Mouse (Mus musculus): ENCODE data around the gene Tmem200a. TPM values are rescaled to one million over a fixed set of nuclear protein-coding genes. Genes with fewer than 3 reads are reported as not detected.
"Not testable (repeated sequence)": the region's sequence is repeated elsewhere in the genome, so short reads cannot be mapped to it uniquely, and the experiment has no call there.

Tmem200a gene
- total RNA-seq, 2 experiments from 2014 or later = 44.3 to 82.1 TPM

DNA sequence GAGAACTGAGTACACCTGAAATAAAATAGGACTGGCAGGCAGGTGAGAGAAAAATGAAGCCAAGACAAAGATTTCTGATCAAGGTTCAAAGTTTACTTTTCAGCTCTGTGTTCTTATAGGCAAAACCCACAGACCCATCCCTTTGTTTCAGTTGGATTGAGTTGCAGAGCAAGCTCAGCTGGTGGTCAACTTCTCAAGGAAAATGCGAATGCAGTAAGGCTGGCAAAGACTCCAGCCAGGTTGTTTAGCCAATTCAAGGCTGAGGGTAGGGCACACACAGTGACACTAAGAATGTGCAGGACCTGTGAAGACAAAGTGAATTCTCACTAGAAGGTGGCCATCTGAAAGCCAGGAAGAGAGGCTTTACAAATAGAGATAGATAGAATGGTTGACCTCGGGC is 94.8 kb downstream of the Tmem200a start:
- no peak for DNase-seq

DNA sequence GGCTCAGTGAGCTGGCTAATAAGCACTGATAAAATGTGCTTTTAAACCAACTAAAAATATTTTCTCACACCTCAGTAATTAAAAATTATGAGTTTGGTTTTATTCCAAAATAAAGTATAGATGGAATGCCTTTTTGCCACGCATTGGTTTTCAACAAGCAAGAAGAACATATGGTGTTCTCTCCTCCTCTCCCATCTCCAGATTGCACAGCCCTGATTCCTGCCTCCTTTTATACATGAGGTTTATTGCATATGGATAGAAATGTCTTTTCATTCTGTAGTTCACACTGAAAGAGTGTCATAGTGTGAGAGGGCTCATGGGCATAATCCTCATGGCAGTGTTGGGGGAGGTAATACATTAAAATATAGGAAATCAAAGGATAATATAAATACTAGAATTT is 96.2 kb downstream of the Tmem200a start:
- DNase-seq = no peak

DNA sequence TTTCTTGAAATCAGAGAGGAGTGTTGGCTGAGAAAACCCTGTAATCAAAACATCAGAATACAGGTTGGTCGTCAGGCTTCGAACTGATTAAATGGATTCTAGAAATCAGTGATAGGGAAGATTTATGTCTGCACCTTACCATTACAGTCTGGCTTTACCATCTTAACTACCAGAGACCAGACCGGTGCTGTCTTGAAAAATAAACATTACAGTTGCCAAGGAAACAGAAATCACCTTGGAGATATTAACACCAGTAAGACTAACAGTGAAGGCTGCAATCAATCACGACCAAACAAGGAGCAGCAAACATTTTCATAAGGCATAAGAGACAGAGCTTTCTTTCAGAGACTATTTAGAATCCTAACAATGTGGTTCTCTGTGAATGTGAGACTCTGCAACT is 116.0 kb downstream of the Tmem200a start:
- no peak for DNase-seq

DNA sequence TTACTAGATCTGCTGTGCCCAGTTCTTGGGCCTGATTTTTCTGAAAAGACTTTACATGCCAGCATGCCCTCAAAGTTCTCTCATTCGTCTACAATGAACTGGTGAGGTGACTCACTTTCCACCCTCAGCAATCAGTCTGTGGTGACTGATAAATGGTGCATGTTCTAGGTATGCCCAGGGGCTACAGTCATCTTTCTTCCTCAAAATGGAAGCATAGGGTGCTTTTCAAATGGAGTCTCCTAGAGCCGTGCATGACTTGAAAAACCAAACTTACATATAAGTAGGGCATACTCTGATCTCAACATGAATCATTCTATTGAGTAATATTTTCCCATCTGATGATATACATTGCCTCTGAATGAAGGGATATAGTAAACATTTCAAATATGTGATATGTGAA is 117.8 kb downstream of the Tmem200a start:
- DNase-seq = no peak

GRCm38 (mm10) chr10:25958762-25959753 is 119.8 kb downstream of the Tmem200a start:
- DNase-seq = no peak

- DNase-seq = no peak
Measured at GRCm38 (mm10) chr10:25954641-25955228, 124.1 kb downstream of the Tmem200a start.

- DNase-seq = no peak
Measured at GRCm38 (mm10) chr10:25952838-25953237, 126.0 kb downstream of the Tmem200a start.

DNA sequence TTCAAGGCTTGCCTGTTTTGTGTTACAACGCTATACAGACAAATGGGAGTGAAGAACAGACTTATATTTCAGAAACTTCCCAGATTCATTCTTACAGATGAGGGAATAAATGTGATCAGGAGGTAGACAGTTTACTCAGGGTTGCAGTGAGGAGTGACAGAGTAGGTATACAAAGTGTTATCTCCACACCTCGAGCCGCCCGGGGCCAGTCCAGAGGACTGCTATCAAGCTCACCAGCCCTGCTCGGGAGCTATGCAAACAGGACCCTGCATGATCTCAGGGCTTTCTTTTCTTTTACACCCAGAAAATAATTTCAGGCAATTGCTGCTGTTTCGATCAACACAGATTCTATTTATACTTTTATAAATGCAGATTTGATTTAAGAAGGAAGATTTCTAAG is 126.7 kb downstream of the Tmem200a start:
- no peak for DNase-seq

DNA sequence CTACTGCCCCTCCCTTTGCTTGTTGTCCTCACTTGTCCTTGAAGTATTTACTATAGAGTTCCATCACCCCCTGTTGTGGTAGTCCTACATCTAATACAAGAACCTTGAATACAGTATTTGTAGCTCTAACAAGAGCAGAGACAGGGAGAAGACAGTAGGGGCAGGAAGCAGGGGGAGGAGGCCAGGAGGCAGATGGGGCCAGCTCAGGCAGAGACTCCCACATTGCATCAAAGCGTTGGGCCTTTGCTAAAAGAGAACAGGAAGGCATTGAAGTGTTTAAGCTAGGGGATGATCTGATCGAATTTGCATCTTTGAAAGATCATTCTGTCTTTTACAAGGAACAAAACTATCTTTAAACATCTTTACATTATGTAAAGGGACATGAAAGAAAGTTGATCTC is 133.0 kb downstream of the Tmem200a start:
- no peak for DNase-seq

GRCm38 (mm10) chr10:25944641-25945040 is 134.2 kb downstream of the Tmem200a start:
- DNase-seq = no peak

DNA sequence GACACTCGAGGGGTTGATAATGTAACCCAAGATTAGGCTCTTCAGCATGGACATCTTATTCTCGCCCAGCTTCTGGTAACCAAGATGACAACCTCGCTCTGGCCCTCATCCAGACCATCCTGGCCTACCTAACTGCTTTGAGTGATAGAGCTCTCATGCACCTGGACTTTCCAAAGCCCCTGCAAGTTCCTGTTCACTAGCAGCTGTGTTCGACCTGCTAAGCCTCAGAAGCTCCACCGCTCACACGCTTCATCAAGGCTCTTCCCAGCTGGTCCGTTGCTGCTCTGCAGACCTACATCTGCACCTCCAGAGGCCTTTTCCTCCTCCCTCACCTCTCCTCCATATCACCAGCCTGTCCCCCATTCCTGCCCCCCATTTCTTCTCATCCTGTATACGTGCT is 147.1 kb downstream of the Tmem200a start:
- no peak for DNase-seq

DNA sequence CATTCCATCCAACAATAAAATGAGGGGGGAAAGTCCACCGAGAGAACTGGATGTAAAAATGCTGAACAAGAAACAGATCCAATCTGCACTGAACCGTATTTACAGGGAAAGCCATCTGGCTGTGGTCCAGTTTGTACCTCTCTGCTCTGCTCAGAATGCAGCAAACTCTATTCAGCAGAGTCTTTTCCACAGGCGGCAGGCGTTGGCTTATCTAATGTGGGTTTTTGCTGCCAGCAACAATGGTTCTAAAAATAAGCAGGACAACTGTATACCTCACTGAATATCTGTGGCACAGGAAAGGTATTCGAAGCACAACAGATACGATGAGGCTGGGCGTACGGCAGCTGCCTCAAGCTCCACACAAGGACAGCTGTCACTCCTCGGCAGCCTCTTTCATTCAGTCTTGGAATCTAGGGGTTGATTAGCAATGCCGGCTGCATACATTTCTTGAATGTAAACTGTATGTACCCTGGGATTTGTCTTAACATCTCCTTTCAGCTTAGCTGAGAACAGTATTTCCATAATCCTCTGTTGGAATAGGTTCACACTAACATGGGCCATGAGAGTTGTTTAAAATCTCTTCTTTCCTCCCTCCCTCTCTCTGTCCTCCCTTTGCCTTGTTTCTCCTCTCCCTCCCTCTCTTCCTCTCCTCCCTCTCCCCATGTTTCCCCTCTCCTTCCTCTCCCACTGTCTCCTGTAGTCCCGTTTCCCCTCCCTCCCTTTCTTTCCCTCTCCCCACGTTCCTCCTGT is 149.3 kb downstream of the Tmem200a start:
- no peak for DNase-seq

DNA sequence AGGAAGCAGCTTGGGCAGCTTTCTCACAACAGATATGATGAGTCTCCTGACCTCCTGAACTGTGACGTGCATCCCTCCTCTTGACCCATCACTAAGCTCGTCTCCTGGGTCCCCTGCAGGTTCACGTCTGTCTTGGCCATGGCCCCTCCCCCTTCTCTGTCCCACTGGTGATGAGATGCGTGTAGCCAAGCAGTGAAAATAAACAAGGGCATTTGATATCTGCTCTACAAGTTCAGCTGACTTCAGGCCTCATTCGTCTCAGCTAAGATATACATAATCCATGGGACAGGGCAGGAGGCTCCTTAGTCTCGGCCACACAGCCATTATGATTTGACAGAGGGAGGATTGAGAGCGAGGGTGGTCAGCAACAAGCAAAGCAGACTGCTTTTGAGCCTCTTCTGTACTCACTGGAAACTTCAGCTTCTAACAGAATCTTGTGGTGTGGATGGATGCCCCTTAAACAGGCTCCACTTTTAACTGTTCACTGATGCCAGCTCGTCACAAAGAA is 149.9 kb downstream of the Tmem200a start:
- DNase-seq = no peak

DNA sequence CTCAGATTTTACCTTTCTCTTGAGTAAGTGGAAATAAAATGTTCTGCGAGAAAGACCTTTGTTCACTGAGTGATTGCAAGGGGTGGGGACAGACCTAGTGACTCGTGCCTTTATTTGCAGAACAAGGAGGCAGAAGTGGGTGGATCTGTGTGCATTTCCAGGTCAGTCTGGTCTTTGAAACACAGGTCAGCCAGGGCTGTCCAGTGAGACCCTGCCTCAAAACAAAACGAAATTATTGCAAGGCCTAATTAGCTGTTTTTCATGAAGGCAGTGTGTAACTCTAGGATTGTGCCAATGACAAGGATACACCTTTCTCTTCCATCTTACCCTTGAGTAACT is 150.4 kb downstream of the Tmem200a start:
- DNase-seq = peak in 1 of 2 experiments; percentile 3

DNA sequence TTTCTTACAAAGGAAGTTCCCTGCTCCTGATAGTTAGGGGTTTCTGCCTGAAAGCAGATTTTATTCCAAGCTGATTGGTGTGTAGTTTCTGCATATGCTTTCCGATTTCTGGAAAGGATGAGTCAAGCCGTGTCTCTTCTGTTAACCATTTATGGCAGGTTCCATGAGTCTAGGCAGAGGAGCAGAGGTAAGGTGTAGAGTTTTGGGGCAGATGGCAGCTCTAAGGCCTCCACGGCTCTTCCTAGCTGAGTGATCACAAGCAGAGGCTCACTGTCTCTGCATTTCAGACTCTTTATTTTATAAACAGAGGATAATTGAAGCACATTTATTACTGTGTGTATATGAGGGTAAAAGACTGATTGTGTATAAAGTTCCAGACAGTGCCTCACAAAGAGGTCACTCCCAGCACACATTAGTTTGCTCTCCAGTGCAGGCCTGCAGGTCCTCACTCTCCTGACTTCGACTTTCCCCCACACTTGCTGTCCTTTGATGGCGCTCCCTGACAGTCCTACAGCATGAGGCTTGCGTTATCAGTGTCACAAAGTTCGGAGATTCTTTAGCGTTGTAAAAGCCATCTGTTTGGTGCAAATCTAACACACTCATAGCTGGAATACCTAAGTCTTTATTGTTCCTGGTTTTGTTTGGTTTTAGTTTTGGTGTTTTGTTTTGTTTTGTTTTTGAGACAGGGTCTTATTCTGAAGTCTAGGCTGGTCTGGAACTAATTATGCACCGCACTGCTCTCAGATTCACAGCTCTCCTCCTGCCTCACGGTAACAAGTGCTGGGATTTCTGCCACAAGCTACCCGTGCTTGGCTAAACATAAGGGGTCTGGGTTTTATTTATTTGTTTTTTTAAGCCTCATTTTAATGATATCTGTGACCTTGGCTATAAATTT is 151.1 kb downstream of the Tmem200a start:
- no peak for DNase-seq

DNA sequence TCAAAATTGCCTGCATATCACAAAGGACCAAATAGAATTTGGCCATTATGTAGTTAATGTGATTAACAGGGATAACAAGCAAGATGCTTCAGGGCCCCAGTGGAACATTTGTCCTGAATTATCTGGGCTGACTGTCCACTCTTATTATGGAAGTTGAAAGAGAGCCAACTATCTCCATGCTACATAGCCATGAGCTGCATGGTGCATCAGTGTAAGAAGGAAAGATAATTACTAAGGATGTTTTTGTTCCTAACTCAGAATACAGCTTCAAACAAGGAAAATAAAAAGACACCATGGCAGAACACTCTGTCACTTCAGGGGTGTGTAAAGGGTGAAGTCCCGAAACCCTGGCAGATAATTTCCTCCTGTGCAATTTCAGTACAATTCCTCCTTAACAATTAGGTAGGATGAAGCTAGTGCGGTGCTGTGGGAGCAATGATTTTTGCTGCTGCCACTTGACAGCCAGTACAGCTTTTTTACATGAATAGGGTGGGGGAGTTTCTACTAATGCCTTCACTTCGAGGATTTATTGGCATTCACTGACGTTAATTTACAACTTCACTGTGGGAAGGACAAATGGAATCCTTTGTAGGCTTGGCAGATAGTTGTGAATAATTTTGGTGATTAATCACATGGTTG is 158.1 kb downstream of the Tmem200a start:
- no peak for DNase-seq

GRCm38 (mm10) chr10:25918103-25918502 is 160.7 kb downstream of the Tmem200a start:
- no peak for DNase-seq

DNA sequence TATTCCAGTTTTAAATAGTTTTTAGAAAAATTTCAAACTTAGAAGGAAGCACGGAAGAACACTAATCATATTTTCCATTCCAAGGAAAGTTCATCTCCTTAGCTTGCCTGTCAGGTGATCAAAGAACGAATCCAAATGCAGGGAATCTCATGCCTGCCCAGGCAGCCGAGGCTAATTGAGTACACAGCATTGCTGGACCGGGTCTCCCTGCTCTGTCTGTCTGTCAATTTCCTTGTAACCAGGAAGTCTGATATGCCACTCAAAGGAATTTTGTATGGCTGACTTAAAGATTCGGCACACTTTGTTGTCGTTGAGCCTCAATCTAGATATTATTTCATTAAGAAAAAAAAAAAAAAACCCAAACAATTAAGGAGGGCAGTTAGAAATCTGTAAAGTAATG is 168.6 kb downstream of the Tmem200a start:
- DNase-seq = no peak

- DNase-seq = no peak
Measured at GRCm38 (mm10) chr10:25908027-25909012, 170.5 kb downstream of the Tmem200a start.

DNA sequence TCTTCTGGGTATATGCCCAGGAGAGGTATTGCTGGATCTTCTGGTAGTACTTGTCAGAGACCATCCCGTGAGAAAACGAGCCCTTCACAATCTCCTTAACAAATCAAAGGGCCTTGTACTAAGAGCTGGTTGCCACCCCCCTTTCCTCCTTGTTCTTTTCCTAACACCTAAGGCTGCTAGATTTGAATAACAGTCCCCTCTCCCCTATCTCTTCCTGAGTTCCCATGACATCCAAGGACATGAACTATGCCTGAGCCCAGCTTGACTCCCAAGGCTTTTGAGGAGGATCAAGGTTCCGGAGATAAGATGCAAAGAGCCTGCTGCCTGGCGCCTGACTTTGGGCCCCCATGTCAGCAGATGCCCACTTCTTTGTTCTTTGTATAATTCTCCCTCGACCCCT is 184.7 kb downstream of the Tmem200a start:
- not testable (repeated sequence) for DNase-seq
